Mouse (Mus musculus) intestine, embryonic 15.5 days (tissue): ENCODE measurements around the gene Mgat4a. TPM values are rescaled to one million over a fixed set of nuclear protein-coding genes. Genes with fewer than 3 reads are reported as not detected.
A peak's percentile ranks its signal among the peaks of the same experiment; 100 is the strongest.
"Not testable (repeated sequence)": the region's sequence is repeated elsewhere in the genome, so short reads cannot be mapped to it uniquely, and the experiment has no call there.

Experiments
- ATAC-seq: fragments of 200-750 bp; cut with Nextera tagmentation; 2 replicates; pipeline ENCODE4 v1.8.0; 2017; ENCODE audit warnings: moderate TSS enrichment, moderate library complexity
- H3K27ac ChIP-seq: fragments of 300-500 bp; sonication (generic); 2 replicates; pipeline ENCODE4 v1.5.1; 2015; ENCODE audit warnings: mild to moderate bottlenecking, inconsistent platforms
- H3K27me3 ChIP-seq: fragments of 300-500 bp; sonication (generic); replicated peaks from 2 replicates; pipeline ENCODE4 v1.6.1; 2015; ENCODE audit warnings: inconsistent platforms
- H3K36me3 ChIP-seq: fragments of 300-500 bp; sonication (generic); 2 replicates; pipeline ENCODE4 v1.6.1; 2015; ENCODE audit warnings: inconsistent platforms
- H3K4me1 ChIP-seq: fragments of 300-500 bp; sonication (generic); replicated peaks from 2 replicates; pipeline ENCODE4 v1.6.1; 2015; ENCODE audit warnings: inconsistent platforms
- H3K4me2 ChIP-seq: fragments of 300-500 bp; sonication (generic); replicated peaks from 2 replicates; pipeline ENCODE4 v1.6.1; 2015; ENCODE audit warnings: mild to moderate bottlenecking, inconsistent platforms
- H3K4me3 ChIP-seq: fragments of 300-500 bp; sonication (generic); replicated peaks from 2 replicates; pipeline ENCODE4 v1.5.1; 2015; ENCODE audit warnings: inconsistent platforms
- H3K9ac ChIP-seq: fragments of 300-500 bp; sonication (generic); 2 replicates; pipeline ENCODE4 v1.6.1; 2015; ENCODE audit warnings: inconsistent platforms
- H3K9me3 ChIP-seq: fragments of 300-500 bp; sonication (generic); 2 replicates; pipeline ENCODE4 v1.6.1; 2016; ENCODE audit warnings: inconsistent platforms
- WGBS: fragments of 180-500 bp; shearing (Covaris S2); methylation state at CpG from one replicate; pipeline ENCODE4 v1.1.7; 2015; 5-methylcytosine and 5-hydroxymethylcytosine counted together
- polyA plus RNA-seq: library from polyadenylated mRNA; unstranded; fragments of >200 nt; fragmentation: Nextera tagmentation; extraction: Ambion mirVana; gene quantifications from 2 replicates; pipeline ENCODE4 v1.2.1, GENCODE M21; 2015

Gene Mgat4a
- polyA plus RNA-seq, 1 experiment from 2014 or later, result 46.3 TPM

DNA sequence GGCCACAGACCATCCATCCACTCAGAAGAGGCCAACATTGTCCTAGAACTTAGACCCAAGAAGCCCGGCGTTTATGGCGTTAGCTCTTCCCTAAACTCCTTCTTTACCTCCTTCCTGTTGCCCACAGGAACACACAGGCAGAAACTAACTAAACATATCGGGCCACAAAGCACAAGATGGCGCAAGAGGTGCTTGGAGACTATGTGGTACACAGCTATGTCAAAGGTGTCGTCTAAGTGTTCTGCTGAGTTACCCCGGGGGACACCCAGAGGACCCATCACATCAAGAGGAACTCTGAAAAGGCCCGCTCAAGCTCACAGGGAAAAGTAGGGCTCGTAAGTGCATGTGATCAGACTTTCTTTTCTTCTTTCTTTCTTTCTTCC lies 35.5 kb downstream of the Mgat4a start:
- 80% methylated on average over 9 of the region's 9 CpGs for WGBS
- 0 out of 2 replicates have a peak, but pooled peaks have one; percentile 20 for ATAC-seq
- H3K27me3 ChIP-seq, result no peaks in the 10 kb centered on the region

DNA sequence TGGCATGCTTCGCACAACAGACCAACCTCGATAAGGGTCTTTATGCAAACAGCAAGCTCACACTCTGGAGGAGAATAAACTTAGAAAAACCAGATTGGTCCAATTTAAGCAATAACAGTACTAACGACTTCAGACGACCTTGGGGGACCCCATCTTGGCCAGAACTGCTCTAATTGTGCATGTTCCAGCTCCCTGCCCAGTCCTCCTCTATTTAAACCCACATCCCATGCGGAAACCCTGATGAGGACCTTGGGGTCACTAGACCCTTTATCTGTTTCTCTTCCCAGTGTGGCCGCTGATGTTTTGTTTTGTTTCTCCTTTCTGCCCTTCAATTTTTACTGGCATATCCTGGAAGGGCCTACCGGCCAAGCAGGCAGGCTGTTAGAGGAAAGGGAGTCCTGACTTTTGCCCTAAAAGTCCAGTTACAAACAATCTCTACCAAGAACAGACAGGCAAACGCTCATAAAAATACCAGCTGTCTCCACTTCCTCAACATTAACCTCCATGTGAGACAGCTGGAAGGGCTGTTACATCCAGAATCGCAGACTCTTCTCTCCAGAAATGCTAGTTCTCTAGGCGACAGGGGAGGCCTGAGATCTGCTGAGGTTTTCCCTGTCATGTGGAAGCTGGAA lies 36.0 kb downstream of the Mgat4a start:
- Histone ChIP-seq H3K27me3 (no peaks in the 10 kb centered on the region), H3K4me1 (peaks cover 27% of the 10 kb centered on the region), H3K4me3 (no peak overlapping the region), H3K27ac (peak overlapping the region; percentile 59), H3K9me3 (no peaks in the 10 kb centered on the region), H3K9ac (no peak overlapping the region), H3K36me3 (peaks cover 5% of the 10 kb centered on the region; the same call in 1 of the 2 replicates), H3K4me2 (peak overlapping the region; percentile 30; the same call in 1 of the 2 replicates)
- peak; percentile 41 for ATAC-seq
- 30% methylated on average over 10 of the region's 10 CpGs for WGBS

More for the DNA sequence above, 35.5 kb downstream of the Mgat4a start:
- Histone ChIP-seq H3K4me3 (no peak overlapping the region), H3K36me3 (peaks cover 5% of the 10 kb centered on the region; the same call in 1 of the 2 replicates), H3K27ac (peak overlapping the region; percentile 59), H3K9ac (no peak overlapping the region), H3K4me1 (peaks cover 31% of the 10 kb centered on the region), H3K9me3 (no peaks in the 10 kb centered on the region), H3K4me2 (no peak overlapping the region)

DNA sequence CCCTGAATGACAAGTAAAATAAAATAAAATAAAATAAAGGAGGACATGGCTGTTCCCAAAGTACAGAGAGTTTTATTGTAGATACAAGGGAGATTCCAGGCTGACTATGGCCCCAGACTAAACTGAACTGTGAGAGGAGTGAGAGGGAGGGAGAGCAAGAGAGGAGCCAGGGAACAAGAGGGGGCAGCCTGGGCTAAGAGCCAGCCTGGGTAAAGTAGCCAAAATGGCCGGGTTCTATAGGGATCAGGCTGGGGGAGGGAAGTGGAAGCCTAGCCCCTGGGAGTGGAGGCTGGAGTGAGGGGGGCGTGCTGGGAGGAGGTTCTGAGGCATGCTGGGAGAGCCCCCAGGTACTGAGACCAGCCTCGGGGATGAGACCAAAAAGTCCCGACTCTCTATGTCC lies 37.2 kb downstream of the Mgat4a start:
- no peak overlapping the region for H3K4me3 ChIP-seq
- H3K27me3 ChIP-seq, result no peaks in the 10 kb centered on the region
- peaks cover 5% of the 10 kb centered on the region; the same call in 1 of the 2 replicates for H3K36me3 ChIP-seq
- no peak overlapping the region for H3K27ac ChIP-seq
- WGBS, result 70% methylated on average over 4 of the region's 4 CpGs
- ATAC-seq, result no peak
- H3K4me2 ChIP-seq, result no peak overlapping the region
- peaks cover 25% of the 10 kb centered on the region for H3K4me1 ChIP-seq
- no peak overlapping the region for H3K9ac ChIP-seq
- H3K9me3 ChIP-seq, result no peaks in the 10 kb centered on the region

DNA sequence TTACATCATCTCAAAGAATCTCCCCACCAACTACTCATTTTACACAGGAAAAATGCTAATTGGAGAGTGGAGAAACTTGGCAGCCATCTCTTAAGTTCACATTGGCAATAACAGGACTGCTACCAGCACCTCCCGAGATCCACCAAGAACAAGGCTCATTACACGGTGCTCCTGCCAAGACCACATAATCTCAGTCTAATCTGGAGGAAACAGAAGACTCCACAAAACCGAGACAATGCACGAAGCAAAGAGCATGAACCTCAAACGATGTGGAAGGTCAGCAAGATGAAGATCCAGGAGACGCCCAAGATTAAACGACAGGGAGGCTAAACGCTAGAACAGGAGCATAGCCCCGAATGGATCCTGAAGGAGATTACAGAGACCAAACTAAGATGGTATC lies 38.5 kb downstream of the Mgat4a start:
- no peak overlapping the region for H3K27ac ChIP-seq

DNA sequence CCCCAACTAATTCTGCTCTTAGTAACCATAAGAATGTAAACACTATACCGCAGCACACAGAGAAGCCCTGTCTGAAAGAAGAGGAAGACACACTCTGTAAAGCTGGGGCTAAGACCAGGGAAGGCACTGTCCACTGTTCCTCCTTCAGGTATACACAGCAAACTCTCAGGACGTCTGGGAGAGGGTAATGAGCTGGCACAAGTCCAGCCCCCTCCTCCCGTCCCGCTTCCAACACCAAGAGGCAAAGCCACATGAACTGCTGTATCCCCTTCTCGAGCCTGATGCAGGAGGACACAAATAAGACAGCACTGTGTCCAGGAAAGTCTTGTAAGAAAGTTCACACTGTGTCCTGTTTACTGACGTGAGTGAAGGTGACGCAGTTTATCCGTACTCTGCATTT lies 40.1 kb downstream of the Mgat4a start:
- Histone ChIP-seq H3K4me3 (no peak overlapping the region), H3K4me2 (no peak overlapping the region), H3K27ac (peak overlapping the region; percentile 70), H3K9me3 (no peaks in the 10 kb centered on the region), H3K27me3 (no peaks in the 10 kb centered on the region), H3K9ac (no peak overlapping the region), H3K36me3 (no peaks in the 10 kb centered on the region), H3K4me1 (peaks cover 25% of the 10 kb centered on the region)
- 25% methylated on average over 8 of the region's 8 CpGs for WGBS
- ATAC-seq, result no peak

More for the DNA sequence above, 38.5 kb downstream of the Mgat4a start:
- no peak overlapping the region for H3K4me2 ChIP-seq
- 83% methylated on average over 9 of the region's 9 CpGs for WGBS
- peaks cover 25% of the 10 kb centered on the region for H3K4me1 ChIP-seq
- no peaks in the 10 kb centered on the region for H3K27me3 ChIP-seq
- no peak for ATAC-seq
- H3K9me3 ChIP-seq, result no peaks in the 10 kb centered on the region
- H3K36me3 ChIP-seq, result peaks cover 5% of the 10 kb centered on the region; the same call in 1 of the 2 replicates
- H3K4me3 ChIP-seq, result no peak overlapping the region
- no peak overlapping the region for H3K9ac ChIP-seq

DNA sequence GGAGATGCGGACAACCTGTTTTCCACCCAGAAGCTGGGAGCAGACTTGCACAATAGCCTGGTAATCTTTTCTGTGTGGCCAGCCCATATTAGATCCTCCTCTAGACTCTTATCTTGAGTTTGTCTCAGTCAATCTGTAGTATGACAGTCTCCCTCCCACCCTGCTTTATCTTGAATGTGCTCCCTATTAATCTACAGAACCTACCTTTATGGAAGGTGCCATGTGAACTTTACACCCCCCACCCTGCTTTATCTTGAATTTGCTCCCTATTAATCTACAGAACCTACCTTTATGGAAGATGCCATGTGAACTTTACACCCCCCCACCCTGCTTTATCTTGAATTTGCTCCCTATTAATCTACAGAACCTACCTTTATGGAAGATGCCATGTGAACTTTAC lies 41.4 kb downstream of the Mgat4a start:
- H3K9ac ChIP-seq, H3K4me2 ChIP-seq, H3K9me3 ChIP-seq, H3K4me3 ChIP-seq, H3K27me3 ChIP-seq, H3K36me3 ChIP-seq: not testable (repeated sequence)
- peak; percentile 96 for ATAC-seq
- 69% methylated on average over 1 of the region's 1 CpGs for WGBS
- Histone ChIP-seq H3K4me1 (peaks cover 15% of the 10 kb centered on the region), H3K27ac (0 out of 2 replicates have a peak overlapping the region, but pooled peaks have one; percentile 18)

DNA sequence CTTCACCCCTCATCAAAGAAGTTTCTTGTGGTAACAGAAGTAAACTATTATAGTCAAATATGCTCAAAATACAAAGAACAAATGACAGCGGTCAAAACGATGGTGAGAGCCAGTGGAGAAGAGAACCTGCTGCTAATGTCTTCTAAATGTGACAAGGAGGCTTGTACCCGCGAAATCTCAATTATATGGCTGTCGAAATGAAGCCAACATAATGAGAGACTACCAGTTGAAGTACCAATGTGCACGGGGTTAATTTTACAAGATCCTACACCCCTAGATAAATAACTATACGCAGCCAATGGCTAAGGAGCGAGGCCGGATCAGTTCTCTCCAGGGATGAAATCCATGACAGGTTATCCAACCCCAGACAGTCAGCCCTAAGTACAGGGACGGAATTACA lies 41.9 kb downstream of the Mgat4a start:
- Histone ChIP-seq H3K27me3 (no peaks in the 10 kb centered on the region), H3K4me2 (no peak overlapping the region), H3K9ac (no peak overlapping the region), H3K4me3 (no peak overlapping the region), H3K36me3 (no peaks in the 10 kb centered on the region), H3K9me3 (no peaks in the 10 kb centered on the region), H3K27ac (peak overlapping the region; percentile 18; the same call in 1 of the 2 replicates), H3K4me1 (peaks cover 14% of the 10 kb centered on the region)
- 67% methylated on average over 10 of the region's 10 CpGs for WGBS
- ATAC-seq, result no peak

DNA sequence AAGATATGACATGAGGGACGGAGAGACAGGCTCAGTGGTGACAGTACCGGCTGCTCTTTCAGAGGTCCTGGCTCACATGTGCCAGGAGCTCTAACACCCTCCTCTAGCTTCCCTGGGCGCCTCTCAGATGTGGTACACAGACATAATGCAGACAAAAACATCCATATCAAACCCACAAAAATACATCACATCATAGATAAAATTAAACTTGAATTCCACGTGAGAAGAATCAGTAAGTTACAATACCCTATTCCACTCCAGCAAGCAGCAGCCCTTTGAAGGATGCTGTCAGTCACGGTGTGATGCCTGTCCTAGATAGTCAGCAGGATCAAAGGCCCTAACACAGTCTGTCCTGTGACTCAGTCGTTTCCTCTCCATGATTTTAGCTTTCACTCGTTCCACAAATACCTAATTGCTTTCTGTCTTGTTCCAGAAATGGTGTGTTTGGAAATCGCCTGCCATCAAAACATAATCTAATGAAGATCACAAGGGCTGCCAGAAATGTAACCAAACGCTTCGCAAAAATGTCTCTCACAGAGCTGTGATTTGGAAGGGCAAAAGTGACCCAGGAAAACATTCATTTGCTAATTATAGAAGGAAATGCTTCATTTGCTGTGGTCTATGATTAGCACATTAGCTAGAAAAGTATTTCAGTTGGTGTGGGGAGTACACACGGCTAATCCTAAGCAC lies 44.1 kb downstream of the Mgat4a start:
- WGBS, result 70% methylated on average over 11 of the region's 11 CpGs

DNA sequence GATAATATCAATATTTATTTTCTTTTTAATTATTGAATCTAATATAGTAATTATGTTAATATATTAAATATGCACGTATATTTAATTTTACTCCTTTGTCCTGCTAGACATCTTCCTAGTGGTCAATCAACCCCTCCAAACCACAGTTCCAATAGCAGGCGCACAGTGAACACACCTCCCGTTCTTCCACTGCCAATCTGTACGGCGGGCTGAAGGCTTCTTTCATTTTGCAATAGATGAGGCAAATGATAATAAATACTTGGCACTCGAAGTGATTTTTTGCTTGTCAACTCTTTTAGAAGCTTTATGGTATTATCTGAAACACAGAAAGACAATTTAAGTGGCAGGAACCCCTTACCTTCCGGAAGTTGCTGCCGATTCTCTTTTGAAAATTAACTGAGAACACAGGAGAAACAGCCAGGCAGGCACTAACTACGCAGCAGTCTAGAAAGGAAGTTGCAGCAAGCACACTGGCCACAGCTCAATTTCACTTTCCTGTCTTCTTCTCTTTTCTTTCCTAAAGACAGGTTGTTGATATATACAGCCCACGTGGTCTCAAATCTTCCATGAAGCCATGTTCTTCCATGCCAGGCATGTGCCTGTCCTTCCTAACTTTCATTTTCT lies 45.0 kb downstream of the Mgat4a start:
- peaks cover 2% of the 10 kb centered on the region; the same call in 1 of the 2 replicates for H3K4me1 ChIP-seq
- no peaks in the 10 kb centered on the region for H3K27me3 ChIP-seq
- 77% methylated on average over 10 of the region's 10 CpGs for WGBS
- no peak overlapping the region for H3K27ac ChIP-seq
- H3K36me3 ChIP-seq, result no peaks in the 10 kb centered on the region
- no peaks in the 10 kb centered on the region for H3K9me3 ChIP-seq
- ATAC-seq, result no peak
- H3K4me3 ChIP-seq, result no peak overlapping the region
- no peak overlapping the region for H3K9ac ChIP-seq
- no peak overlapping the region for H3K4me2 ChIP-seq

More for the DNA sequence above, 44.1 kb downstream of the Mgat4a start:
- Histone ChIP-seq H3K9me3 (no peaks in the 10 kb centered on the region), H3K4me3 (no peak overlapping the region), H3K27me3 (no peaks in the 10 kb centered on the region), H3K27ac (no peak overlapping the region), H3K4me1 (peaks cover 11% of the 10 kb centered on the region), H3K9ac (no peak overlapping the region), H3K4me2 (no peak overlapping the region), H3K36me3 (no peaks in the 10 kb centered on the region)
- ATAC-seq, result no peak

DNA sequence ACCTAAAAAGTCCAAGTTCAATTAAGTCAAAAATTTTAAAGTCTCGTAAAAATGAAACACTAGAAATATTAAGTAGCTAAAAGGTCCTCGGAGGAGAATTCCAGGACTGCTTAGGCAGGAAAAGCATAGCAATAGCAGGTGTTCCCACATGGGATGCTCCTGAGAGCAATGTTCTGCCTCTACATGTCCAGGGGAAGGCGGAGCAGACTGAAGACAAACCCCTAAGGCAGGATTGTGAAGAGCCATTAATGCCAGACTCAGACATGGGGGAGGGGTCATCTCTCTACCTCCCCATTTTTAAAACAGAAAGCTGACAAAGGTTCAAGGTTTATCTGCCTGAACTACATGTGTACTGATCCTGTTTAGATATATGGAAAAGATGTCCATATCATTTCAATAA lies 45.7 kb downstream of the Mgat4a start:
- H3K27me3 ChIP-seq, result no peaks in the 10 kb centered on the region
- H3K4me1 ChIP-seq, result no peaks in the 10 kb centered on the region
- no peaks in the 10 kb centered on the region for H3K9me3 ChIP-seq
- H3K4me3 ChIP-seq, result no peak overlapping the region
- H3K36me3 ChIP-seq, result no peaks in the 10 kb centered on the region
- H3K27ac ChIP-seq, result no peak overlapping the region
- 91% methylated on average over 3 of the region's 3 CpGs for WGBS
- ATAC-seq, result no peak
- H3K4me2 ChIP-seq, result no peak overlapping the region
- H3K9ac ChIP-seq, result no peak overlapping the region

DNA sequence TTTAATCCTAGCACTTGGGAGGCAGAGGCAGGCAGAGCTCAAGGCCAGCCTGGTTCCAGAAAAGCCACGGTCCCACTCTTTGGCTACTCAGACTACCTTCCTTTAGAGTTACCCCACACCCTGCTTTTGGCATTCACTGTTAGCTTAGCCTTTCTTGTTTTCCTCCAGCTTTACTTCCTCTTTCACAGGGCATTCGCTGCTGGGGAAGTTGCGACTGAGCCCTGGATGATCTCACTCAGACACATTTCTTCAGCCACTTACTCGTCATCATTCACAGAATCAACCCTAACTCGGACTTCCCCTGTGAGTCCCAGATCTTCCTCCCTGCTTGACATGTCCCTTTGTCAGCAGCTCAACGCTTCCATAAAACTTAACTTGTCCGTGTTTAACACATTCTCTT lies 49.1 kb downstream of the Mgat4a start:
- Histone ChIP-seq H3K36me3 (peaks cover 5% of the 10 kb centered on the region; the same call in 1 of the 2 replicates), H3K4me2 (no peak overlapping the region), H3K27me3 (no peaks in the 10 kb centered on the region), H3K27ac (no peak overlapping the region), H3K9ac (no peak overlapping the region), H3K4me1 (no peaks in the 10 kb centered on the region), H3K9me3 (no peaks in the 10 kb centered on the region), H3K4me3 (no peak overlapping the region)
- ATAC-seq, result no peak; the same call in 1 of the 2 replicates
- WGBS, result 61% methylated on average over 7 of the region's 7 CpGs

DNA sequence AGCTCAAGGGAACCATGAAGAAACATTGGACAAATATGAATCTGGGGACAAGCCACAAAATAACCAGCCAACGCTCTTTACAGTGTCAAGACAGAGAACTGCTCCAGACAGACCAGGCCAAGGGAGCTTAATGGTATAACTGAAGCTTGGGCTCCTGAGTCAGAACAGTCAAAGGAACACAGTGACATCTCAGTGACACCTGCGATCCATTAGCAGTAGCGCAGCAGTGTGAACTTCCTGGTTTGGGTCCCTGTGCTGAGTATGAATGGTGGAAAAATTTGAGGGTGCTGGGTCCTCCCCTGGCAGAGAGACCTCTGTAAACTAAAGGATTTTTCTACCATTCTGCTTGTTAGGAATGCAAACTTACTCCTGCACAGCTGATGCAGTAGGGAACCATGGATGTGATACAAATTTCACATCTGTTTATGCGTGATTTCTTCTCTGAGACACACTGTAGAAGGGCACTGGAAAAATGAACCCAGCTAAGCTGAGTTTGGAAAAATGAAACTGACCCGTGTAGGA lies 50.1 kb downstream of the Mgat4a start:
- H3K9ac ChIP-seq, result no peak overlapping the region
- H3K4me3 ChIP-seq, result no peak overlapping the region
- no peak overlapping the region for H3K4me2 ChIP-seq
- no peak overlapping the region for H3K27ac ChIP-seq
- peaks cover 5% of the 10 kb centered on the region; the same call in 1 of the 2 replicates for H3K36me3 ChIP-seq
- no peaks in the 10 kb centered on the region for H3K4me1 ChIP-seq
- no peaks in the 10 kb centered on the region for H3K9me3 ChIP-seq
- WGBS, result 92% methylated on average over 5 of the region's 5 CpGs
- no peaks in the 10 kb centered on the region for H3K27me3 ChIP-seq
- no peak for ATAC-seq
